Mouse (Mus musculus): ENCODE measurements around the gene Kcnk18.

DNA sequence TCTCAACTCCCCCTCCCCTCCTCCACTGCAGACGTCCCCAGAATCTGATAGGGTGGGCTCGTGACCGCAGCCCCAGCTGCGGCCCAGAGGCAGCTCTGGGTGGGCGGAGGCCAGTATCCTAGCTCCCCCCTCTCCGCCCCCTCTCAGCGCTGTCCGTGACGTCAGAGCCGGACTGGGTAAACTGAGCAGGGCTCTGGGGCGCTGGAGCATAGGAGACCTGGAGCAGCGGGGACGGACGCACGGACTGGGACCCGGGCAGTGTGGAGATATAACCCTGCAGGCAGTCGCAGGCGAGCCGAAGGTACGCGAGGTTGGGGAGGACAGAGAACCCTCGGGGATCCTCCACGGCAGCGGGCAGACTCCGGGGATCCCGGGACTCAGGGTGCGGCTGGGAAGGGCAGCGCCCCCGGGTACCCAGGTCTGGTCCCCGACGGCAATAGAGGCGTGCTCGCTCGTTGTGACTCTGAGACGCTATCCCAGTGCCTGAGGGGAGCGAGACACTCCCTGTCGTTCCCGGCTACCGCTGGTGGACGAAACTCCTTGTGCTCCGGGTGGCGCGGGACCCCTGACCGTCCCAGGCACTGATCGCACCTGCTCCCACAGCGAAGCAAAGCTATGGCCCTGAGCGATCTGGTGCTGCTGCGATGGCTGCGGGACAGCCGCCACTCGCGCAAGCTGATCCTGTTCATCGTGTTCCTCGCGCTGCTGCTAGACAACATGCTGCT is 41.9 kb downstream of the Kcnk18 start, which contains the start of gene Slc18a2:
- TF ChIP-seq CTCF (IDR thresholded peaks at IDR 0.05; ENCODE audit: low read depth): no peak
- no peak for TF ChIP-seq EP300 (IDR thresholded peaks at IDR 0.05; ENCODE audit: low read depth)
